Mouse (Mus musculus) kidney, adult 2 months (tissue): Measurements from ENCODE around the gene Rnf212b.

Source experiments
- CTCF ChIP-seq: fragments of 200-500 bp; conservative IDR thresholded peaks from 2 replicates; pipeline ENCODE4 v1.5.1; 2011; ENCODE audit warnings: low read depth, mild to moderate bottlenecking, control low read depth, low read length, moderate library complexity, mixed read lengths; ENCODE audit not compliant: insufficient read depth, insufficient read length
- POLR2A ChIP-seq: fragments of 200-500 bp; IDR thresholded peaks from one replicate; pipeline ENCODE4 v1.6.1; 2011; ENCODE audit warnings: low read depth, low read length, control low read depth

- TF ChIP-seq CTCF: no peak
- TF ChIP-seq POLR2A: no peak
Measured at GRCm38 (mm10) chr14:54813991-54814390, at the start of gene Rnf212b.
